Mouse (Mus musculus) gastrocnemius, postnatal 4 days (tissue): ENCODE results near the gene Smc2. TPM values are rescaled to one million over a fixed set of nuclear protein-coding genes. Genes with fewer than 3 reads are reported as not detected.
"Not testable (repeated sequence)": the region's sequence is repeated elsewhere in the genome, so short reads cannot be mapped to it uniquely, and the experiment has no call there.

Experiments used
- DNase-seq, 2 experiments: peaks; one replicate each; pipeline ENCODE4 v3.0.0; 2021 to 2022; ENCODE audit warnings: low spot score in 2 of 2, mixed read lengths in 2 of 2
- long read RNA-seq, 2 experiments: library from polyadenylated mRNA; stranded (forward); transcript quantifications; one replicate each; pipeline ENCODE4 v2.0.0; 2021
- total RNA-seq, 2 experiments: library from RNA; stranded (reverse); gene quantifications; 2 replicates each; pipeline ENCODE4 v1.2.3; 2021

Gene Smc2
- total RNA-seq = 10 to 100 TPM; 22.2 to 22.5 TPM
- long read RNA-seq, experiment 1, full-length matches to known transcripts = 7 of 10 reads
- long read RNA-seq, experiment 1, partial matches to known transcripts = 2 of 10 reads
- long read RNA-seq, experiment 1, other reads (novel, unspliced or antisense) = 1 of 10 reads
- long read RNA-seq, experiment 2, full-length matches to known transcripts = 7 of 11 reads
- long read RNA-seq, experiment 2, partial matches to known transcripts = 2 of 11 reads
- long read RNA-seq, experiment 2, other reads (novel, unspliced or antisense) = 2 of 11 reads

- DNase-seq = peak; percentile 81 to 95
Observed at GRCm38 (mm10) chr4:52438886-52439664, at the start of gene Smc2. Gene Smc2, plus strand, starts transcription at chr4:52439243.

GRCm38 (mm10) chr4:52411587-52411986, 27.5 kb upstream of the Smc2 start:
- no peak for DNase-seq

GRCm38 (mm10) chr4:52423653-52424052, 15.4 kb upstream of the Smc2 start:
- DNase-seq = no peak

- DNase-seq = no peak
Observed at GRCm38 (mm10) chr4:52429310-52430198, 9.5 kb upstream of the Smc2 start.

- not testable (repeated sequence) for DNase-seq
Observed at GRCm38 (mm10) chr4:52435551-52435950, 3.5 kb upstream of the Smc2 start.

- no peak for DNase-seq
Observed at GRCm38 (mm10) chr4:52438371-52438885, 615 bp upstream of the Smc2 start.

GRCm38 (mm10) chr4:52459726-52460125, 20.7 kb downstream of the Smc2 start:
- DNase-seq = no peak

- DNase-seq = no peak
Observed at GRCm38 (mm10) chr4:52461321-52461720, 22.3 kb downstream of the Smc2 start.

- DNase-seq = no peak
Observed at GRCm38 (mm10) chr4:52473431-52473830, 34.4 kb downstream of the Smc2 start.

- DNase-seq = no peak
Observed at GRCm38 (mm10) chr4:52487486-52487885, 48.4 kb downstream of the Smc2 start.

GRCm38 (mm10) chr4:52497144-52497543, 58.1 kb downstream of the Smc2 start, which contains the start of gene Vma21-ps:
Gene Vma21-ps, minus strand, starts transcription at chr4:52497244.
- not testable (repeated sequence) for DNase-seq

GRCm38 (mm10) chr4:52517580-52517979, 78.5 kb downstream of the Smc2 start:
- DNase-seq = no peak

GRCm38 (mm10) chr4:52519301-52519700, 80.3 kb downstream of the Smc2 start:
- no peak for DNase-seq

- no peak for DNase-seq
Observed at GRCm38 (mm10) chr4:52526464-52526863, 87.4 kb downstream of the Smc2 start.

- DNase-seq = no peak
Observed at GRCm38 (mm10) chr4:52530636-52531035, 91.6 kb downstream of the Smc2 start.

Other genes with a start within 250 kb of the Smc2 start
- gene Vma21-ps, start 58.0 kb downstream of the Smc2 start, total RNA-seq = not detected
- gene Toporsl, start 157.0 kb downstream of the Smc2 start, total RNA-seq = not detected